8 mouse cellular contexts compared by ENCODE assay signal in the genomic region with DNA sequence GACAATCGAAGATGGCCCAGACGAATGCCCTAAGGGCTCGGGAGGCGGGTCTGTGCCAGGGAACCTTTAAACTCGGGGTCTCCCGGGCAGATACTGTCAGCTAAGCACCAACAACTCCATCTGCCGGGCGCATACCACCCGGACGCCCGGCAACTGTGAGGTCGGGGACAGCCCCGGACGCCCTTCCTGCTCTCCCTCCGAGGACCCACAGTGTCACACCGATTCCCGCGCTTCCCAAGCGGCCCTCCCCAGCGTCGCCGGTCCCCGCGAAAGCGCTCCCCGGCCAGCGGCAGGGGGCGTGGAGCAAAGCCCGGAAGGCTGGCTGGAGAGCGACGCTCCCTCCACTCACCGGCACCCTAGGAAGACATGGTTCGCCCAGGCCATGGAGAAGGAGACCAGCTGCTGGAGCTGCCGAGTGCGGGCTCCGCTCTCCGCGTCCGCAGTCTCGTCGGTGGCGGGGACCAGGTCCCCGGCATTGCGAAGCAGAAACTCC. TPM values are rescaled to one million over a fixed set of nuclear protein-coding genes. Genes with fewer than 3 reads are reported as not detected.
DNase-seq lines count a peak whose midpoint lies in the region; ATAC-seq and TF ChIP-seq lines count a peak whose summit lies in the region.

No protein-coding gene starts in this region.

- peak overlapping the region; percentile 90 for H3K4me2 ChIP-seq in heart, embryonic 15.5 days
- H3K4me2 ChIP-seq in limb, embryonic 13.5 days (replicated peaks), result peak overlapping the region; percentile 81
- H3K4me2 ChIP-seq in midbrain, embryonic 14.5 days (ENCODE audit: low read length), result peak overlapping the region; percentile 66

- peak; percentile 75 for DNase-seq in adrenal gland, postnatal 14 days
- DNase-seq in adrenal gland, adult 2 months, result no peak
- DNase-seq in spleen, adult 2 months (ENCODE audit: low read depth in 1 of 2, low spot score in 2 of 2), result peak in 1 of 2 experiments; percentile 48
- no peak for DNase-seq in spleen, adult 12 weeks (ENCODE audit: low spot score)
- peak; percentile 64 for DNase-seq in midbrain, embryonic 14.5 days
- peak; percentile 63 for DNase-seq in thymus, postnatal 25 days

- WGBS in spleen, adult 2 months, result under 1% methylated on average over 44 of the region's 44 CpGs
- under 1% methylated on average over 43 of the region's 44 CpGs for WGBS in heart, embryonic 15.5 days
- under 1% methylated on average over 44 of the region's 44 CpGs for WGBS in limb, embryonic 13.5 days
- WGBS in midbrain, embryonic 14.5 days, result under 1% methylated on average over 44 of the region's 44 CpGs

- peaks cover 10% of the 10 kb centered on the region; the same call in 1 of the 2 replicates for H3K36me3 ChIP-seq in spleen, adult 2 months (ENCODE audit: control insufficient read depth, insufficient read depth, low read length)
- peaks cover 22% of the 10 kb centered on the region for H3K36me3 ChIP-seq in heart, embryonic 15.5 days
- H3K36me3 ChIP-seq in limb, embryonic 13.5 days, result peaks cover 24% of the 10 kb centered on the region
- peaks cover 26% of the 10 kb centered on the region for H3K36me3 ChIP-seq in midbrain, embryonic 14.5 days (ENCODE audit: control insufficient read depth, insufficient read depth, low read length)

- H3K27me3 ChIP-seq in spleen, adult 2 months (ENCODE audit: control insufficient read depth, insufficient read depth, low read length), result no peaks in the 10 kb centered on the region
- H3K27me3 ChIP-seq in heart, embryonic 15.5 days, result no peaks in the 10 kb centered on the region
- H3K27me3 ChIP-seq in limb, embryonic 13.5 days, result no peaks in the 10 kb centered on the region
- no peaks in the 10 kb centered on the region for H3K27me3 ChIP-seq in midbrain, embryonic 14.5 days (ENCODE audit: control insufficient read depth, insufficient read depth, low read length)

- peak overlapping the region; percentile 96 for H3K27ac ChIP-seq in spleen, adult 2 months (ENCODE audit: insufficient read depth, low read length)
- H3K27ac ChIP-seq in heart, embryonic 15.5 days, result peak overlapping the region; percentile 91
- H3K27ac ChIP-seq in limb, embryonic 13.5 days, result peak overlapping the region; percentile 94
- H3K27ac ChIP-seq in midbrain, embryonic 14.5 days (replicated peaks; ENCODE audit: low read depth, low read length), result peak overlapping the region; percentile 97

- H3K9me3 ChIP-seq in heart, embryonic 15.5 days (replicated peaks), result no peaks in the 10 kb centered on the region
- H3K9me3 ChIP-seq in limb, embryonic 13.5 days, result no peaks in the 10 kb centered on the region
- no peaks in the 10 kb centered on the region for H3K9me3 ChIP-seq in midbrain, embryonic 14.5 days (ENCODE audit: control insufficient read depth, low read length)

- no peak for TF ChIP-seq POLR2A in spleen, adult 2 months (IDR thresholded peaks at IDR 0.05; ENCODE audit: low read depth, low read length)

- ATAC-seq in heart, embryonic 15.5 days (replicated peaks; ENCODE audit: insufficient number of reproducible peaks, insufficient read depth, low FRiP score, low read depth), result peak; percentile 41
- peak; percentile 24 for ATAC-seq in limb, embryonic 13.5 days (ENCODE audit: low FRiP score, low read depth)
- peak; percentile 53 for ATAC-seq in midbrain, embryonic 14.5 days (ENCODE audit: low FRiP score, low TSS enrichment)

- no peak for TF ChIP-seq CTCF in spleen, adult 2 months (IDR thresholded peaks at IDR 0.05; ENCODE audit: extremely low read depth, insufficient read depth, insufficient read length, insufficient replicate concordance)

- peak overlapping the region; percentile 98 for H3K4me3 ChIP-seq in spleen, adult 2 months (ENCODE audit: extremely low read depth, insufficient read depth, insufficient read length)
- H3K4me3 ChIP-seq in heart, embryonic 15.5 days, result peak overlapping the region; percentile 97
- H3K4me3 ChIP-seq in limb, embryonic 13.5 days, result peak overlapping the region; percentile 95
- peak overlapping the region; percentile 99 for H3K4me3 ChIP-seq in midbrain, embryonic 14.5 days (replicated peaks; ENCODE audit: low read depth, low read length)

- peaks cover 2% of the 10 kb centered on the region; the same call in 1 of the 2 replicates for H3K4me1 ChIP-seq in spleen, adult 2 months (ENCODE audit: control insufficient read depth, insufficient read depth, insufficient read length)
- H3K4me1 ChIP-seq in heart, embryonic 15.5 days (replicated peaks), result peaks cover 13% of the 10 kb centered on the region; the same call in 1 of the 2 replicates
- H3K4me1 ChIP-seq in limb, embryonic 13.5 days, result peaks cover 20% of the 10 kb centered on the region
- H3K4me1 ChIP-seq in midbrain, embryonic 14.5 days (ENCODE audit: control insufficient read depth, insufficient read depth, low read length), result peaks cover 17% of the 10 kb centered on the region; the same call in 1 of the 2 replicates

- peak overlapping the region; percentile 91 for H3K9ac ChIP-seq in heart, embryonic 15.5 days
- H3K9ac ChIP-seq in limb, embryonic 13.5 days, result peak overlapping the region; percentile 93
- peak overlapping the region; percentile 93 for H3K9ac ChIP-seq in midbrain, embryonic 14.5 days (replicated peaks; ENCODE audit: low read length)

RNA-seq across cellular contexts. Expression of gene Cdkn2aip, which starts 0.5 kb away (rescaled TPM):
- total RNA-seq in adrenal gland, postnatal 14 days (2021), result 12.7 and 14.0 TPM in 2 replicates
- total RNA-seq in adrenal gland, adult 2 months (2021), result 10 to 100 TPM; 11.0 to 12.9 TPM
- 26.0 and 38.1 TPM in 2 replicates for polyA plus RNA-seq in adrenal gland, adult 2 months (2012; rRNA removed)
- polyA plus RNA-seq in spleen, adult 2 months (2012; rRNA removed), result 11.2 and 21.8 TPM in 2 replicates
- 14.1 and 15.9 TPM in 2 replicates for polyA plus RNA-seq in heart, embryonic 15.5 days (2015; fragmentation: Nextera tagmentation; extraction: Ambion mirVana)
- polyA plus RNA-seq in limb, embryonic 13.5 days (2015; fragmentation: Nextera tagmentation; extraction: Ambion mirVana), result 26.5 and 27.9 TPM in 2 replicates
- 36.6 and 37.9 TPM in 2 replicates for polyA plus RNA-seq in midbrain, embryonic 14.5 days (2014; fragmentation: Nextera tagmentation; extraction: Ambion mirVana)

RNA-seq across cellular contexts. Expression of gene Ing2, which starts 37.9 kb away (rescaled TPM):
- 20.8 and 21.2 TPM in 2 replicates for total RNA-seq in adrenal gland, postnatal 14 days (2021)
- 10 to 100 TPM; 20.0 to 24.9 TPM for total RNA-seq in adrenal gland, adult 2 months (2021)
- polyA plus RNA-seq in adrenal gland, adult 2 months (2012; rRNA removed), result 1.7 and 1.9 TPM in 2 replicates
- 1.7 and 2.6 TPM in 2 replicates for polyA plus RNA-seq in spleen, adult 2 months (2012; rRNA removed)
- polyA plus RNA-seq in heart, embryonic 15.5 days (2015; fragmentation: Nextera tagmentation; extraction: Ambion mirVana), result 6.4 and 7.1 TPM in 2 replicates
- polyA plus RNA-seq in limb, embryonic 13.5 days (2015; fragmentation: Nextera tagmentation; extraction: Ambion mirVana), result 9.3 and 9.7 TPM in 2 replicates
- polyA plus RNA-seq in midbrain, embryonic 14.5 days (2014; fragmentation: Nextera tagmentation; extraction: Ambion mirVana), result 6.4 and 7.4 TPM in 2 replicates

Comparison
In these comparisons a context has a peak if more than half of its experiments do, and no peak if none do; other contexts are left out.
1. DNase-seq: peak in adrenal gland, postnatal 14 days (single experiment), midbrain, embryonic 14.5 days (single experiment) and thymus, postnatal 25 days (single experiment); none in adrenal gland, adult 2 months (single experiment) and spleen, adult 12 weeks (single experiment).
2. Peak in every context shown above with its lines, with median percentiles within 50 percentile points of each other: H3K27ac ChIP-seq, H3K4me3 ChIP-seq, ATAC-seq, H3K4me2 ChIP-seq and H3K9ac ChIP-seq.